Mouse (Mus musculus) left cerebral cortex, adult 2 months (tissue): ENCODE measurements around the gene Mrpl39. TPM values are rescaled to one million over a fixed set of nuclear protein-coding genes. Genes with fewer than 3 reads are reported as not detected.

Experiments used
- DNase-seq, 2 experiments: peaks; one replicate each; pipeline ENCODE4 v3.0.0; 2021 to 2022; ENCODE audit warnings: low spot score in 2 of 2, mixed read lengths in 1 of 2; ENCODE audit errors: extremely low spot score in 1 of 2
- H3K27ac ChIP-seq: fragments of 200-600 bp; 2 replicates; pipeline ENCODE4 v1.8.1; 2022
- H3K4me3 ChIP-seq: fragments of 200-600 bp; 2 replicates; pipeline ENCODE4 v1.8.1; 2022
- CTCF ChIP-seq: fragments of 200-600 bp; IDR thresholded peaks from 2 replicates; pipeline ENCODE4 v1.8.1; 2022; ENCODE audit warnings: antibody characterized with exemption, mild to moderate bottlenecking, moderate library complexity
- intact Hi-C: fragments of 180-260 bp; cut with DNase I; formaldehyde crosslinking; loops from one replicate; pipeline ENCODE4 v1.15.1; 2025
- total RNA-seq, 2 experiments: library from RNA; stranded (reverse); gene quantifications; 2 replicates each; pipeline ENCODE4 v1.2.3; 2021

Gene Mrpl39
- total RNA-seq, 2 experiments from 2014 or later, result 20.5 to 21.5 TPM

GRCm38 (mm10) chr16:84773268-84773861 lies 37.8 kb upstream of the Mrpl39 start:
- TF ChIP-seq CTCF, result no peak
- peak overlapping the region; percentile 84 for H3K27ac ChIP-seq
- H3K4me3 ChIP-seq, result peak overlapping the region; percentile 70
- DNase-seq, result no peak
- intact Hi-C loops, result loop anchor here (1.0 kb wide), 1 partner anchor 38 kb away; the partner anchor contains the start of gene Mrpl39

- Histone ChIP-seq H3K27ac (no peak overlapping the region), H3K4me3 (no peak overlapping the region)
- no peak for DNase-seq
- intact Hi-C loops, result loop anchor here (1.0 kb wide), 1 partner anchor 37 kb away; the partner anchor contains the start of gene Mrpl39
- no peak; the same call in 1 of the 2 replicates for TF ChIP-seq CTCF
Measured at GRCm38 (mm10) chr16:84772496-84773267, 37.1 kb upstream of the Mrpl39 start.

- DNase-seq, result no peak
- no peak for TF ChIP-seq CTCF
- Histone ChIP-seq H3K27ac (no peak overlapping the region), H3K4me3 (no peak overlapping the region)
- intact Hi-C loops, result no loop called here
Measured at GRCm38 (mm10) chr16:84771461-84771860, 35.9 kb upstream of the Mrpl39 start.

GRCm38 (mm10) chr16:84770891-84771290 lies 35.3 kb upstream of the Mrpl39 start:
- intact Hi-C loops, result no loop called here
- Histone ChIP-seq H3K4me3 (no peak overlapping the region), H3K27ac (no peak overlapping the region)
- TF ChIP-seq CTCF, result no peak
- no peak for DNase-seq

GRCm38 (mm10) chr16:84769619-84770464 lies 34.3 kb upstream of the Mrpl39 start:
- no peak for TF ChIP-seq CTCF
- Histone ChIP-seq H3K4me3 (no peak overlapping the region), H3K27ac (no peak overlapping the region)
- intact Hi-C loops, result no loop called here
- no peak for DNase-seq

GRCm38 (mm10) chr16:84769182-84769581 lies 33.6 kb upstream of the Mrpl39 start:
- intact Hi-C loops, result no loop called here
- no peak for TF ChIP-seq CTCF
- no peak overlapping the region for H3K27ac ChIP-seq

GRCm38 (mm10) chr16:84767956-84768355 lies 32.4 kb upstream of the Mrpl39 start:
- Histone ChIP-seq H3K27ac (no peak overlapping the region), H3K4me3 (no peak overlapping the region)
- no peak for DNase-seq
- intact Hi-C loops, result no loop called here
- no peak for TF ChIP-seq CTCF

More at GRCm38 (mm10) chr16:84769182-84769581, 33.6 kb upstream of the Mrpl39 start:
- no peak overlapping the region for H3K4me3 ChIP-seq
- no peak for DNase-seq

- Histone ChIP-seq H3K27ac (no peak overlapping the region), H3K4me3 (no peak overlapping the region)
- intact Hi-C loops, result no loop called here
- no peak for DNase-seq
- no peak for TF ChIP-seq CTCF
Measured at GRCm38 (mm10) chr16:84745721-84746306, 10.3 kb upstream of the Mrpl39 start.

- no peak for TF ChIP-seq CTCF
- Histone ChIP-seq H3K27ac (no peak overlapping the region), H3K4me3 (no peak overlapping the region)
- intact Hi-C loops, result no loop called here
- no peak for DNase-seq
Measured at GRCm38 (mm10) chr16:84744703-84745490, 9.4 kb upstream of the Mrpl39 start.

GRCm38 (mm10) chr16:84737358-84737757 lies 1.8 kb upstream of the Mrpl39 start:
- intact Hi-C loops, result no loop called here
- DNase-seq, result no peak
- no peak; the same call in 1 of the 2 replicates for TF ChIP-seq CTCF
- H3K4me3 ChIP-seq, result no peak overlapping the region
- H3K27ac ChIP-seq, result no peak overlapping the region

GRCm38 (mm10) chr16:84734806-84735165 lies 756 bp downstream of the Mrpl39 start:
- TF ChIP-seq CTCF, result no peak
- DNase-seq, result no peak
- intact Hi-C loops, result loop anchor here (1.0 kb wide), 4 partner anchors 39 to 944 kb away; partner anchors contain the start of gene Atp5j
- Histone ChIP-seq H3K4me3 (peak overlapping the region; percentile 83), H3K27ac (peak overlapping the region; percentile 75)
